Mouse (Mus musculus) adrenal gland, postnatal 10 days (tissue): ENCODE results near the gene Msh3. TPM values are rescaled to one million over a fixed set of nuclear protein-coding genes. Genes with fewer than 3 reads are reported as not detected.
"Not testable (repeated sequence)": the region's sequence is repeated elsewhere in the genome, so short reads cannot be mapped to it uniquely, and the experiment has no call there.

ENCODE experiments used
- DNase-seq: peaks from one replicate; pipeline ENCODE4 v3.0.0; 2021; ENCODE audit warnings: mixed read lengths
- long read RNA-seq, 2 experiments: library from polyadenylated mRNA; stranded (forward); transcript quantifications; one replicate each; pipeline ENCODE4 v2.0.0; 2021
- total RNA-seq, 2 experiments: library from RNA; stranded (reverse); gene quantifications; 2 replicates each; pipeline ENCODE4 v1.2.3; 2021

Msh3 gene
- 10 to 100 TPM; 17.5 to 29.2 TPM for total RNA-seq
- long read RNA-seq, experiment 1, partial matches to known transcripts, result 3 of 14 reads
- long read RNA-seq, experiment 1, other reads (novel, unspliced or antisense), result 7 of 14 reads
- long read RNA-seq, experiment 2, partial matches to known transcripts, result 0 of 10 reads
- long read RNA-seq, experiment 2, other reads (novel, unspliced or antisense), result 5 of 10 reads

DNA sequence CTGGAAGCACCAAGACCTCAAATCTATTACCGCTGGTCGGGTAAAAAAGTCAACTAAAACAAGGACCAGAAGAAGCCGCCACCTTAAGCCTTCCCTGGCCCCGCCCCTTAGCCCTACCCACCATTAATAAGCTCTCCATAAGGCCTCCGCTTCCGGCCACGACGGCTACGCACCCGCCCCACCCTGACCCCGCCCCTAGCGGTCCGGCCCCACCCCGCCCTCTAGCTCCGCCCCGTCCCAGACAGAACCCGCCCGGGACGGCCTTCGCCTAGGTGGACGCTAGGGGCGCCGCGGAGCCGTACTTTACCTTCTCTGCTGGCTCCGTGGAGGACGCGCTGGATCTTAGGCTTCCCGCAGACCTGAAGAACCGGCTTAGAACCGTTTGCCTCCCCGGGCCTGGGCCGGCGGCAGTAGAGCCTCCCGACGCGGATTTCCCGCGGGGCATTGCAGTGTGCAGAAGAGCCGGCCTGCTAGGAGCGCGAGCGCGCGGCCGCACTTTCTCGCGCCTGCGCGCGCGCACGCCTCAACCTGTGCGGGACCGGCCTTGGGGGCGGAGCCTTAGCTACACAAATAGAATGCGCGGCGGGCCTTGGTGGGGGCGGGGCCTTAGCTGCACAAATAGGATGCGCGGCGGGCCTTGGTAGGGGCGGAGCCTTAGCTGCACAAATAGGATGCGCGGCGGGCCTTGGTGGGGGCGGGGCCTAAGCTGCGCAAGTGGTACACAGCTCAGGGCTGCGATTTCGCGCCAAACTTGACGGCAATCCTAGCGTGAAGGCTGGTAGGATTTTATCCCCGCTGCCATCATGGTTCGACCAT, at the start of gene Msh3, which contains the start of gene Dhfr:
Msh3 (minus strand) TSS at position 548 of the 816 bp plus-strand sequence.
Dhfr (plus strand) TSS at position 271 of the 816 bp plus-strand sequence.
- peak; percentile 98 for DNase-seq

DNA sequence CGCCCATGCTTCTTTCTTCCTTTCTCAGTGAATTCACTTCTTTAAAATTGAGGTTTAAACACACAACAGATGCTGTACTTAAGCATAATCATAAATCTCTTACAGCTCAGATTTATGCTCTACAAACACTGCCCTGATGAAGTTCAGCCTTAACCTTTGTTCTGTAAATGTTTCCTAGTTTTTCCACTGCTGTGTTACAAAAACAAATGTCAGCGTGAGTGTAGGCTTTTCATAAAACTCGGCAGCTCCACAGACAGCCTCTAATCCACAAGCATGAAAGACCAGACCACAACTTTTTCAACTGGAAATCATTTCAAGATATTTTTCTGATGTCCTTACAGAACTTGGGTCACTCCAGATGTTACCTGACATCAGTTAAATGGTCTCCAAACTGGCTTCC, 48.7 kb upstream of the Msh3 start:
- DNase-seq, result no peak

DNA sequence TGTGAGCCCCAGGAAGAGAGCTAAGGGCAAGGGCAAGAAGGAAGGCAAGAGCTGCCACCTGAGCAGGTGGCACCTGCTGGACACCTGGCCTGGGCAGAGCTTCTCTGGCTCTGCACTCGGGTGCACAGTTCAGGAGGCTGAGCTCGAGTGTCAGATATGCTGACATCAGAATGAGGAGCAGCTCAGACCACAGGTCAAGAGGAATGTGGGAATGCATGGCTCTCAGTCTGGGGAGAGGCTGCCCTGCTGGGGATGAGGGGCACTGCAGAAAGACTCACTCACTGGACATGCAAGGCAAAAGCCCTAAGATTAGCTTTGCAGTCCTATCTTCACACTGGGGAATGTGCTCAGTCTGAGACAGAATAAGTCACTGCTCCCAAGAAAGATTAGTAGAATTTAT, 47.3 kb upstream of the Msh3 start:
- no peak for DNase-seq

DNA sequence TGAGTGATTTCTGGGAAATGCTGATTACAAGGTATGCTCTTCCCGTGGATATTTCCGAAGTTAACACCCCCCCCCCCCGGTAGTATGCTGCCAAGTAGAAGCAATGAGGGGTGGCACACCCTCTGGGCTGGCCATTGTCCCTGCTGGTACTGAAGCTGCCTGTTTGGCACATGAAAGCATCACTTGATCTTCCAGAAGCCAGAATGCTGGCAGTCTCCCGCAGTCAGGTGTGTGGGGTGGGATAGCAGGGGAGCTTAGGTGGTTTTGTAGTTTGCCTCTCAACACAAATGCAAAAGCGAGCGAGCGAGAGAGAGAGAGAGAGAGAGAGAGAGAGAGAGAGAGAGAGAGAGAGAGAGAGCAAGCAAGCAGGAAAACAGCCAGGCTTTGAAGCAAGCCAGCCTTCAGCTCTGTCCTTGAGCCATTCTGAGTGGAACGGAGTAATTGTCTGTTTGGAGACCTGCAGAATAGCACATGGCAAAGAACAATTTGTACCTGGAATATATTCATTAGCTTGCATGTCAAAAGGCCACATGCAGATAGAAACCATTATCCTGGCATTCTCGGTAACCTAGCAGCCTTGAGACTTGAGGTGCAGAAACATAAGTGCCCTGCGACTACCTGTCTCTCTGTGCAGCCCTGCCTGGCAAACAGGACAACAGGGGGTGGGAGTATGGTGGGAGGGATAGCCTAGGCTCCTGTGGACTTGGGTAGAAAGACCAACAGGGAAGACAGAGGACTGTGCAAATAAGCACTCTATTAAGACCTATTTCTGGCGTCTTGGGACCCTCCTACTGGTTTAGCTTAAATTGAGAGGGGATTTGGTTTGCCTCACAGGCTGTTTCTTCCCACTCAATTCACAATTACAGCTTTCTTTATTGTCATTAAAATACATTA, 43.9 kb upstream of the Msh3 start:
- DNase-seq, result peak; percentile 18

GRCm38 (mm10) chr13:92393047-92393661, 38.4 kb upstream of the Msh3 start:
- no peak for DNase-seq

DNA sequence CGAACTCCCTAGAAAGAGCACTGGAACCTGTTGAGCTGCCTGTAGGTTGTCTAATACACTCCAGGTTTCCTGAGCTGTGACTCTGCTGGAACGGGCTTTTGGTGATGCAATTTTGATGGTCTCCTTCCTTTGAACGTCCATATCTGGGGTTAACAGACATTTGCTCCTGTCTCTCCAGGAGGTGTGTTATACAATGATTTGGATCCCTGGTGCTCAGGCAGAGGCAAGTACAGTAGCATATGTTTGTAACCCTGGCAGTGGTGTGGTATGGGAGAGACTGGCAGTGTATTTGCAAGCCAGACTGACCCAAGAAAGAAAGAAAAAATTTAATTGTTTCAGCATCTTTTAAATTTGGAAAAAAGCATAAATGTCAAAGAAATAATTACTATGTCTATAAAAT, 32.6 kb upstream of the Msh3 start:
- DNase-seq, result no peak

GRCm38 (mm10) chr13:92371466-92371865, 16.7 kb upstream of the Msh3 start:
- DNase-seq, result not testable (repeated sequence)

DNA sequence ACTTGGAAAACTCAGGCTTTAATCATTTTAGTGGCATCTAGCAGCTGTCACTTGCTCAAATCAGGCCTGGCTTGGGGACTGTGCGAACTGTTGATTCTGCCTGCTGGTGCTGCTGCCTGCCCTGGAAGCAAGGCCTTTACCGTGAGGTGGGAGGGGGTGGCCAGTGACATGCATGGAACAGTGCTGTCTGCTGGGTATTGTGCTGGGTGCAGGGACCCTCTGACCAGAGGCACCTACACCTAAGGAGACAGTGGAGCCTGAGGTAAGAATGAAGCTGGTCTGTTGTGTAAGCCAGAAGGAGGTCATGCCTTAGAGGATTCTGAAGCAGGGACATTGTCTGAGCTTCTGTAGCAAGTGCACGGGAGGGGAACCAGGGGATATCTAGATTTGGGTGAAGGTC, 16.0 kb upstream of the Msh3 start:
- no peak for DNase-seq

DNA sequence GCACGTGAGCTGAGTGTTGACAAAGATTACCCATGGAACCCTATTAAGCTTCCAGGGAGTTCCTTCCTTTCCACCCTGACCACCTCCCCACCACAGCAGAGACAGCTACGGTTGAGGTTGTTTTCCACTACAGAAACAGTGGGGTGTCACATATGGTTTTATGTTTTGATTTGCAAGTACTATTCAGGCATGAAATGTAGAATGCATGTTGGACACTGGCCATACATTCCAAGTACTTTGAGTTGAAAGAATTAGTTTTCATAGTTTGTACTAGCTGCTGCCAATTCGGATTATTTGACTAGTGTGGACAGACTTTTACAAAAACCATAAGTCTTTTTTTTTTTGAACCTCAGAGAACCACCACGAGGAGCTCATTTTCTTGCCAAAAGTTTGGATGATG, 10.5 kb upstream of the Msh3 start:
- DNase-seq, result no peak

DNA sequence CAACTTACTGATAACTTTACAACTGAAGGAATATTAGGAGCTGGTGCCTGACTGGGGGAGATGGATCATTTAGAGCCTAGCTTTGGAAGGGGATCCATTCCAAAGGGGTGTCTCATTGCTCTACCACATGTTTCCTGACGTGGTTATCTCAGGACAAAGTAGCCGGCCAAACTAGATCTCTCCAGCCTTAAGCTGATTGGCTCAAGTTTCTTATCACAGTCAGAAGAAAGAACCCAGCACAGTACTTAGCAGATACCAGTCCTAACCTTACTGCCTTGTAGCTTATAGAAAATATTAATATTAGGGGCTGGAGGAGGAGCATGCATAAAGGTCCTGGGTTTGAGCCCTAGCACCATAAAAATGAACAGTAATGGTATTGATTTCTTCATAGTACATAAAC, 6.8 kb upstream of the Msh3 start:
- DNase-seq, result no peak

DNA sequence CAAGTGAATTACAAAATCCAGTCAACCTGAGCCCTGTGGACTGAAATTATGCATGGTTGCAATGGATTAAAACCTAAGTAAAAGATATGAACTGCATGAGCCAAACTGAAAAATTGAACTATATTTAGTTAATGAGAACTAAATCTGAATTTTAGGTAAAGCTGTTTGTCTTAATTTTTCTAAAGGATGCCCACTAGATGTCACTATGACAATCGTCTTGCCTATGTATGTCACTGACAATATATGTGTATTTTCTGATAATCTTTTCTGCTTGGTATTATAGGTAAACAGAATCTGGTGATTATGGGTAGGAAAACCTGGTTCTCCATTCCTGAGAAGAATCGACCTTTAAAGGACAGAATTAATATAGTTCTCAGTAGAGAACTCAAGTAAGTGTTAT, 2.8 kb upstream of the Msh3 start:
- no peak for DNase-seq

- no peak for DNase-seq
These were observed 1.6 kb upstream of the Msh3 start for GRCm38 (mm10) chr13:92356376-92356775.

DNA sequence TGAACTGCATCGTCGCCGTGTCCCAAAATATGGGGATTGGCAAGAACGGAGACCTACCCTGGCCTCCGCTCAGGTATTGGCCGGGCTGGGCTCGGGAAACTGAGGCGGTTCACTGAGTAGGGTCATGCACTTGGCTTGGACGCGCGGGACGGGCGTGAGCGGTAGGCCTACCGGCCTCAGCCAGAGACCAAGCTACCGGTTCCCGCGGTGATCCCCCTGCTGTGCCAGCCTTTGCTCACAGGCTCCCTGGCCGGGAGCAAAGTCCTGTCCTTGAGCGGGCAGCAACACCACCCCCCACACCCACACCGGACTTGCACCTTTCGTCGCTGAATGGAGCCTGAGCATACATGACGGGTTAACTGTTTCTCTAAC, 455 bp upstream of the Msh3 start:
- DNase-seq, result no peak

GRCm38 (mm10) chr13:92353956-92354355, 847 bp downstream of the Msh3 start:
- DNase-seq, result no peak

DNA sequence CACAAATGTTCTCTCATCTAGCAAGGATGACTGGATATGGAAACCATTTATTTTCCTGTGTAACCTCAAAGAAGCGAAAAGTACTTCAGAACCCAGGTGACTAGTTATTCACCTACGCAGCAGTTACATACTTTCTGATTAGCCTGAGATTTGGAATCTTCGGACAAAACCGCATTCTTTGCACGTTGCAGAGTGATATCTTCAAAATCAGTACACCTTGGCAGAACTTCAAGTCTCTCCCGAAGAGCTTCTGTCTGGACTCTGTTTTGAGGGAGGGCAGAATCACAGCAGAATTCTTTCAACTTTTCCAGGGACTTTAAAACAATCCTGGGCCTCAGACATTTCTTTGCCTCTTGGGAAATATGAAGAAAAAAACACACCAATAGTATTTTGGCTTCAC, 3.7 kb downstream of the Msh3 start:
- no peak for DNase-seq

DNA sequence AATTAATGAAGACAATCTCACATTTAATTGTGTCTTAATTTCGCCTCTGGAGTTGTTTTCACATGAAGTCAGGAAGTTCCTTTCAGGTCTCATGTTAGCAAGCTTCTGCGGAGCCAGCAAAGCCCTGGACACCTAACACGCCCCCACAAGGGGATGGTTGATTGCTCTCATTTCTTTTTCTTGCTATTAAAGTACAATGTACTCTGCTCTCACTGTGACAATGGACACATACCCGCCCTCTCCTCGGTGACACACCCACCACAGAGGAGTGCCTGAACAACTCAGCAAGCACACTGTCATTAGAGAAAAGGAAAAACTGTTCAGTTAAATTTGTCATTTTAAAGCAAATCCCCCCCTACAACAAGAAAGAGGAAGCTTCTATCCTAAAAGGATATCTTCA, 8.5 kb downstream of the Msh3 start:
- DNase-seq, result no peak

DNA sequence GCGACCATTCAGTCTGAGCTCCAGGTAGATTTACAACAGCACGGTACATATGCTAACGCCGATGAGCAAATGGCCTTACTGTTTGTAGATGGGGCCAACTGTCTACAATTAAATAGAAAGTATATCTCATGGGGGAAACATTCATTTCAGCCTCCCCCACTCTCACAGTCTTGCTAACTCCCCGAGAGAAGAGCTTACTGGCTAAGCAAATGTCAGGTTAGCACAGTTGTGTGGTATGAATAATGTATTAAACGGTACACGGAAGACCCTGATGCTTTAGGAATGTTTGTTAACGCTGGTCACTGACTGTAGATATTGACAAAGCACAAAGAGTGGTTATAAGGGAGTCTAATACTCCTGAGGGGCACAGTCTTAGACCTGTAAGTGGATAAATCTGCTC, 10.8 kb downstream of the Msh3 start:
- no peak for DNase-seq

DNA sequence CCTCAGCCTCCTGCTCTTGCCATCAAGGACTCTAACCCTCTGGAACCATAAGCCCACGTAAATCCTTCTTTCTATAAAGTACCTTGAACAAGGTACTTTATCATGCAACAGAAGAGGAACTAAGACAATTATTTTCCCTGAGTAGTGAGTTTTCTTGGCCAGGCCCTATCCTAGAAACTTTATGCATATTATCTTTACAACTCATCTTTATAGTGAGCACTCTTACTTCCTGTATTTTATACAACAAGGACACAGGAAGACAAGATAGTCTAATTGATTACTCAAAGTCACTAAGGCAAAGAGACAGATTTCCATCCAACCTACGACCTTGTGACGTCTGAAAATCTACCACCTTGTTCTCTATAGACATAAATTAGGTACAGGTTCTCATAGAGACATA, 15.0 kb downstream of the Msh3 start:
- DNase-seq, result no peak

DNA sequence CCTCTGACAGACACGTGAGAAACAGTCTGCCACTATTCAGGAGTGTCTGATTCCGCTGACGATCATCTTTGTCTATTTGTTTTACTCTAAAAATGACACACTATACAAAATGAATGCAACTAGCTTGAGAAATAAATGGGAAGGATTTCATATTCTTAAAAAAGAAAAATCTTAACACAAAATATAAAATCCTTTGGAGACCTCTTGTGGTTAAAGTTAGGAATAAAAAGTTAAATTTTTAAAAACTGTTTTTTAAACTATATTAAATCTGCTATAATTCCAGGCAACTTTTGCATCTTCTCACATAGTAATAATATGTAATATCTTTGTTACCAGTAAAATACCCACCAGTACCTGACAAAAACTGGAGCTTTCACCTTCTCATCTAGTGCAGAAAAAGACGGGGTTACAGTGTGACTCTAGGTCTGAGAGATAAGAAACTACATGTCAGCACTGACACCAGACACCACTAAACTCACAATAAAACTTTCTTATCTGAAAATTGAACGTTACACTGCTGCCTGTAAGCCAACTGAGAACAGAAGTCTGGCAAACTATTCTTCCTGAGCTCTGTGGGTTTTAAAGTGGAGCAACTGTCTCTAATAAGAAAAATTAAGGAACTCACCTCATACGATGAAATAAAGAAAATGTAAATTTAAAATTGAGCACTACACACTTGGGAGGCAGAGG, 16.9 kb downstream of the Msh3 start:
- DNase-seq, result no peak

DNA sequence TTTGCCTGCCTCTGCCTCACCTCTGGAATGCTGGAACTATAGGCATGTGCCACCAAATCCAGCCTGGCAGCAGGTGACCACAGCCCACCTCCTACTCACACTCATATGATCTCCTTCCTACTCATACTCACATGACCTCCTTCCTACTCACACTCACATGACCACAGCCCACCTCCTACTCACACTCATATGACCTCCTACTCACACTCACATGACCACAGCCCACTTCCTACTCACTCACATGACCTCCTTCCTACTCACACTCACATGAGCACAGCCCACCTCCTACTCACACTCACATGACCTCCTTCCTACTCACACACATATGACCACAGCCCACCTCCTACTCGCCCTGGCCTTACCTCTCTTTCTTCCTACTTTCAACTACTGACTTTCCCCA, 17.9 kb downstream of the Msh3 start:
- no peak for DNase-seq

DNA sequence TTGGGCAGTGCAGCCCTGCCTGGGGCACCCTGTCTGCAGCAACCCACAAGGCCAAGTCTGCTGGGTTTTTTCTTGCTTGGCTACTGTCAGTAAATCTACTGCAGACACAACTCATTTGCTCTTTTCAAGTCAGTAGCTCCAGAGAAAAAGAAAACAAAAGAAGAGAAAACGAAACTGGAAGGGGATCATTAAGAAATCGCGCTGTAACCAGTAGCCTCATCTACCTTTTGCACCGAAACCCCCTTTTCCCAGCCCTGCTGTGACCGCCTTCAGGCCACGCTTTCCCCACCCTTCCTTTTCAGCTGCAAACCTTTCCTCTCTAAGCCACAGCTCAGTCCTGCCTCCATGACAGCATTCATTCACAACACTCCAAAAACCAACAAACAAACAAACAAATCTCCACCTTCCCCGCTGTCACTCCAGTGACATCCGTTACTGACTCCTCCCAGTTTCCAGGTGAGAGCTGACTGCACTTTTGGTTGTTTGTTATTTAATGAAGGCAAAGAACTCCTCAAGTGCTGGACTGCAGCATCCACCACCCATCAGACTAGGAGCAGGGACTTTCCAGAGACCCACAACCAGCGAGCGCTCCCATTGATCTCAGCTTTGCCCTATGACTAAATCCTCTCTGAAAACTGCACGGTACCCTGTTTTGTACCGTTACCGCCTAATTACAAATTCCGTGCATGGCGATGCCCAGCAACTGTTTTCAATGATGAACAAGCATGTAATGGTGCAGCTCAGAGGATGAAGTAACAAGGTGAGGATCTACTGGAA, 22.5 kb downstream of the Msh3 start:
- no peak for DNase-seq
